Mouse (Mus musculus) hindbrain, embryonic 14.5 days (tissue): ENCODE results near the gene Magel2. TPM values are rescaled to one million over a fixed set of nuclear protein-coding genes. Genes with fewer than 3 reads are reported as not detected.

Experiments
- polyA plus RNA-seq: library from polyadenylated mRNA; unstranded; fragments of >200 nt; fragmentation: Nextera tagmentation; extraction: Ambion mirVana; gene quantifications from 2 replicates; pipeline ENCODE4 v1.2.1, GENCODE M21; 2014

Magel2 gene
- polyA plus RNA-seq, 1 experiment from 2014 or later, result 17.2 TPM

Other genes with a start within 250 kb of the Magel2 start
- gene Ndn, start 30.4 kb upstream of the Magel2 start, polyA plus RNA-seq, result 536 and 618 TPM in 2 replicates
- gene Mkrn3, start 43.1 kb downstream of the Magel2 start, polyA plus RNA-seq, result 20.4 and 22.2 TPM in 2 replicates
- gene Peg12, start 87.5 kb downstream of the Magel2 start, polyA plus RNA-seq, result 9.4 and 10.0 TPM in 2 replicates